Mouse (Mus musculus): Measurements from ENCODE around the gene Bcl6b. TPM values are rescaled to one million over a fixed set of nuclear protein-coding genes. Genes with fewer than 3 reads are reported as not detected.

Gene Bcl6b
- polyA plus RNA-seq, 1 experiment from 2014 or later: 4.3 TPM

DNA sequence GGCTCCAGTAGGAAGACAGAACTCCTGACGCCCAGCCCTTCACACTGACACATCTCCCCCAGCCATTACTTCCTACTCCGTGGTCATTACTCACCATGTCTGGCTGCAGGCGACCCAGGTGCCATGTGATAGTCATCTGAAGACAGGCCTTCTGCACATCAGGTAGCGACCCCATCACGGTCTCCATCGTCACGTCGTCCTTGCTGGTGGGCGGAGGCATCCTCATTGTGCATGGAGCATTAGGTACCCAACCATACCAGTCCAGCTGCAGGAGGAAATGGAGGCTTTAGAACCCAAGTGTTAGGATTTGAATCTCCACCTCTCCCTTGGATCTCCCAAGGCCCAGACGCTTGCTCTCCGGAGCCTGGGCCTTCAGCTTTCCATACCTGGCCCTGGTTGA is 13.0 kb upstream of the Bcl6b start:
- no peak overlapping the region for H3K4me2 ChIP-seq
- H3K4me1 ChIP-seq: peaks cover 19% of the 10 kb centered on the region
- 72% methylated on average over 11 of the region's 11 CpGs for whole genome bisulfite sequencing
- H3K27ac ChIP-seq: no peak overlapping the region
- ATAC-seq: no peak
- H3K36me3 ChIP-seq (ENCODE audit: poor library complexity, severe bottlenecking): no peaks in the 10 kb centered on the region
- H3K27me3 ChIP-seq: peaks cover 15% of the 10 kb centered on the region; the same call in 1 of the 2 replicates
- no peak overlapping the region for H3K4me3 ChIP-seq
- no peak overlapping the region for H3K9ac ChIP-seq
- H3K9me3 ChIP-seq (replicated peaks): no peaks in the 10 kb centered on the region

DNA sequence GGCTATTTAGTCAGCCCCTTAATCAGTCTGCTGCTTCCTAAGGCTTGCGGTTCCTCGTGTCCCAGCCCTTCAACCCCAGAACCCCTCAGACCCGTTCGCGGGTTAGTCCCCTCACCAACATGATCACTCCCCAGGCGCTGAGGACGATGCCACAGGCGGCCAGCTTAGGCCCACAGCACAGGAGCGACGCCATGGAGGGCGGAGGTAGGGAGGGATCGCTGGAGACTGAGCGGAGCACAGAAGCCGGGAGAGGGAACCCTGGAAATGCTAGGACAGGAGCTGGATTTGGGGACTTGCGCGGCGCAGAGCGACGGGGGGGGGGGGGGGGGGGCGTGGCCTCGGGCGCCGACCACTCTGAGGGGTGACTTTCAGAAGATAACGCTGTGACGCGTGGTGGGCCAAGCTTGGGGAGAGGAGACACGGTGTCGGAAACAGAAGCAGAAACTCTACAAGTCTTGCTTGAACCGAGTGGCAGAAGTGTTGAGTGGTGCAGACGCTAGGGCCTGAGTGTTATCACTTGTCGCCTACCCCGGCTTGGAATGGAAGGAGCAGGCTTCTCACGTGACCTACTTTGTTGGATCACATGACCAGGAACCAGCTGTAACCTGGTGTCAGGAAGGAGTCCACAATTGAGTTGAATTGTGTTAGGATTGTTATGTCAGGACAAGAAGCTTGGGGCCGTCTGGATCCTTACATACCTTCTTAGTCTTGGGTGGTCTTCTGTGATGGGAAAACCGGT is 10.1 kb upstream of the Bcl6b start, which contains the start of the genes Gm21988 and Rnasek:
TSS of gene Gm21988 (minus strand) at position 290 of the 739 bp plus-strand sequence.
TSS of gene Rnasek (minus strand) at position 302 of the 739 bp plus-strand sequence.
- ATAC-seq: peak; percentile 59
- H3K36me3 ChIP-seq (ENCODE audit: poor library complexity, severe bottlenecking): peaks cover 14% of the 10 kb centered on the region
- peak within 1 kb of the TSS; percentile 84 for H3K27ac ChIP-seq
- H3K4me2 ChIP-seq: peak within 1 kb of the TSS; percentile 99
- peaks cover 32% of the 10 kb centered on the region for H3K4me1 ChIP-seq
- H3K4me3 ChIP-seq: peak within 1 kb of the TSS; percentile 94
- under 1% methylated on average over 27 of the region's 35 CpGs for WGBS
- peak within 1 kb of the TSS; percentile 91 for H3K9ac ChIP-seq
- 0 out of 2 replicates have a peak, but pooled peaks cover 5% of the 10 kb centered on the region for H3K27me3 ChIP-seq
- no peaks in the 10 kb centered on the region for H3K9me3 ChIP-seq (replicated peaks)

DNA sequence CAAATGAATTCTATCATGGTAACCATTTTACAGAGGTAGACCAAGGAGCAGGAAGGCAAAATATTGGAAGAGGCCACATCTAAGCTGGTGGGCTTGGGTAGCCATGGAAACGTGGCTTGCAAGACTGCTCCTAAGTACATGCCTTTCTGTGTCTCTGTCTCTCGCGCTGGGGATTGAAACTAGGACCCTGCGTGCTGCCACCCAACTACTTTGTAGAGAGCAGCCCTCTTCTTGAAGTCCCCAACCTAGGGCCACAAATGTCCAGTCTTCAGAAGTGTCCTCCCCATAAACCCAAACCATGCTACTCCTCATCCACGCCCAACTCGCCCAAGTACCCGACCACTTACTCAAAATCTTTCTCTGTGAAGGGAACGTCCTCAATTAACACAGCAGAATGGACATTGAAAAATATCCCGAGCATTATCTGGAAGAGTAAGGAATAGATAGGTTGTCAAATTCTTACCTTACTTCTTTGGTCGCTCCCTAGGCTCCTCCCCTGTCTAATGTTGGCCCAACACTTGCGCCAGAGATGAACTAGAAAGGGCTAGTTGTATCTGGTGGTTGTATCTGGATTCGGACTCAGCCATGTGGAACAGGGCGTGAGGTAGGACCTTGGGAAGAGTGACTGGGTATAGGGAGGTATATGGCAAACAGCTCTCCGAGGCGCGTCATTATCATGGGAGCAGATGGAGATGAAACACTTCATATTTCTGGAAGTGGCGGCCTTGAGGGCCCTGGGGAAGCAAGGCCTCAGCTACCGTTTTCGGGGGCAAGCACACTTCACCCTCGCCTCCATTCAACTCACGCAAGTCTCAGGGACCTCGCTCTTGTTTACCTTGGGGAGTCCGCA is 9.2 kb upstream of the Bcl6b start:
- Histone ChIP-seq H3K9ac (peak overlapping the region; percentile 91), H3K4me3 (peak overlapping the region; percentile 94), H3K4me2 (peak overlapping the region; percentile 99), H3K36me3 (ENCODE audit: poor library complexity, severe bottlenecking) (peaks cover 20% of the 10 kb centered on the region), H3K9me3 (replicated peaks) (no peaks in the 10 kb centered on the region), H3K4me1 (peaks cover 32% of the 10 kb centered on the region), H3K27me3 (no peaks in the 10 kb centered on the region), H3K27ac (peak overlapping the region; percentile 84)
- ATAC-seq: no peak
- WGBS: 14% methylated on average over 23 of the region's 23 CpGs

DNA sequence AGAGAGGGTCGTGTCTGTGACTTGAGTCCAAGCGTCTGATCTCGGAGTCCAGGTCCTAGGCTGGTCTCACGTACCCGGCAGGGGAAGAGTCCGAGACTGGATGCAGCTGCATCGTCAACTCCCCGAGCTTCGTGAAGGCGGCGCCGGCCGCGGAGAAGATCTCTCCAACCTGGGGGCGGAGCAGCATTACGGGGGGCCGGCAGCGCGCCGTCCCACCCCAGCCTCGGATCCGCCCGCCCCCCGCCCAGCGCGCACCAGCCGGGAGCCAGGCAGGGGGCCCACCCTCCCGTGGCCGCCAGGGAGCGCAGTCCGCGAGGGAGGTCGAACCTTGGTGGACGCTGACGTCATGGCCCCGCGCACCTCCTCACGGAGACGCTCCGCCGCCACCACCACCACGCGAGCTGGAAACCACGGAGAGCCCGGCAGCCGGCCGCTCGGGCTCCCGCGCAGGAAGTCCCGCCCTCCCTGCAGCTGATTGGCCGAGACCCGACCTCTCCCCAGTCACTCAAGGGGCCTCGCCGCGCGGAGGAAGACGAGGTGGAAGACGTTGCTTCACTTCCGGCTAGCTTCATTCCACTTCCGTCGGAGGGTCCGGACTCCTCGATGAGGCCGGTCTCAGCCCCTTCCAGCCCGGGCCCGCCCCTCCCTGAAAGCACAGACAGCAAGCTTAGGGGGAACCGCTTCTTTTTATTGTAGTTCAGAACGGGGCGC is 8.0 kb upstream of the Bcl6b start, which contains the start of gene 0610010K14Rik:
TSS of gene 0610010K14Rik (minus strand) at position 458 of the 711 bp plus-strand sequence.
- Histone ChIP-seq H3K4me2 (peak within 1 kb of the TSS; percentile 99), H3K4me1 (peaks cover 38% of the 10 kb centered on the region)
- under 1% methylated on average over 65 of the region's 70 CpGs for WGBS

DNA sequence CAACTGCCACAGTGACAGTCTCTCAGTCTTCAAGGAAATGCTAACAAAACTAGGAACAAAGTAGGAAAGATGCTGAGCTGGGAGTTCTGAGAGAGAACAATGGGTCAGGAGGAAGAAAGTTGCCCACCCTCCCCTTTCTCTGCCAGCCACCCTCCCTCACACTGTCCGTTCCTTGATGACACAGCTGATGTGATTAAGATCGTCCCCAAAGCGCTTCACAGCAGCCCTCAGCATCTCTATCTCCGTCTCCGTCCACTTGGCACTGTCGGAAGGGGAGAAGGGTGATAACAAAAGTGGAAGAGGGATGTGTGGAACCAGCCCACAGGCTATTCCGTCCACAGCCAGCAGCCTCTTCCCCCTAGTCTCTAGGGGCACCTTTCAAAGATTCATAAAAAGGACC is 7.1 kb upstream of the Bcl6b start:
- Histone ChIP-seq H3K27ac (peak overlapping the region; percentile 89), H3K27me3 (no peaks in the 10 kb centered on the region), H3K9ac (peak overlapping the region; percentile 80), H3K4me3 (peak overlapping the region; percentile 94), H3K4me1 (peaks cover 42% of the 10 kb centered on the region), H3K9me3 (replicated peaks) (no peaks in the 10 kb centered on the region), H3K4me2 (peak overlapping the region; percentile 99), H3K36me3 (ENCODE audit: poor library complexity, severe bottlenecking) (peaks cover 20% of the 10 kb centered on the region)
- 35% methylated on average over 7 of the region's 7 CpGs for WGBS
- no peak for ATAC-seq

More for the DNA sequence above, 8.0 kb upstream of the Bcl6b start, which contains the start of gene 0610010K14Rik:
- H3K36me3 ChIP-seq (ENCODE audit: poor library complexity, severe bottlenecking): peaks cover 20% of the 10 kb centered on the region
- peak within 1 kb of the TSS; percentile 94 for H3K4me3 ChIP-seq
- H3K27me3 ChIP-seq: no peaks in the 10 kb centered on the region
- peak within 1 kb of the TSS; percentile 89 for H3K27ac ChIP-seq
- ATAC-seq: peak; percentile 95
- peak within 1 kb of the TSS; percentile 91 for H3K9ac ChIP-seq
- H3K9me3 ChIP-seq (replicated peaks): no peaks in the 10 kb centered on the region

DNA sequence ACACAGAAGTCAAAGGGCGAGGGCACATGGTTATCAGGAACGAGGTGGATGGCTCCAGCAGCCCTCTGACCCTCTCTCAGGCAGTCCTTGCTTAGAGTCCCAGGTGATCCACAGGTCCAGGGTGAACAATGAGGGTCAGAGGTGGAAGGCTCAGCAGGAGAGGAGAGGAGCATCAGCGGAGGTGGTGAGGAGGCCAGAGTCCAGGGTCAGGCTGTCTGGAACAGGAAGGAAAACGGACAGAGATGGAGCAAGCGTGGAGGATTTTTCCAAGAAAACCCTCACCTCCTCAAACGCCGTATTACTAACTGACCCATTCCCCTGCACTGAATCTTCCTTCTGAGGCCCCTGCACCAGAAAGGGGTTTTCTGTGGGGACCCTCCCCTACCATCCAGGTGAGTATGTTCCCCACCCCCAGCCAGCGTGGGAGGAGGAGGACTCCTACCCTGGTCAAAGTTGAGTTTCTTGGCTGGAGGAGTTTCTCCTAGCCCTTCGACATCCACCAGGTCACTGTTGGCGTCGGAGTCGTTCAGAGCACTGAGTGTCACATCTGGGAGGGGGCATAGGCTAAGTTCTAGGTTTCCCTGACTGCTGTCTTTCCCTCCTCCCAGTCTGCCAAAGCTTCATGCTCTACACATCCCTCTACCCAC is 5.8 kb upstream of the Bcl6b start:
- no peak for ATAC-seq
- Histone ChIP-seq H3K9me3 (replicated peaks) (no peaks in the 10 kb centered on the region), H3K36me3 (ENCODE audit: poor library complexity, severe bottlenecking) (peaks cover 20% of the 10 kb centered on the region), H3K27me3 (peaks cover 7% of the 10 kb centered on the region; the same call in 1 of the 2 replicates), H3K4me1 (peaks cover 38% of the 10 kb centered on the region), H3K9ac (no peak overlapping the region), H3K4me3 (no peak overlapping the region), H3K4me2 (no peak overlapping the region), H3K27ac (no peak overlapping the region)
- WGBS: 92% methylated on average over 12 of the region's 12 CpGs

DNA sequence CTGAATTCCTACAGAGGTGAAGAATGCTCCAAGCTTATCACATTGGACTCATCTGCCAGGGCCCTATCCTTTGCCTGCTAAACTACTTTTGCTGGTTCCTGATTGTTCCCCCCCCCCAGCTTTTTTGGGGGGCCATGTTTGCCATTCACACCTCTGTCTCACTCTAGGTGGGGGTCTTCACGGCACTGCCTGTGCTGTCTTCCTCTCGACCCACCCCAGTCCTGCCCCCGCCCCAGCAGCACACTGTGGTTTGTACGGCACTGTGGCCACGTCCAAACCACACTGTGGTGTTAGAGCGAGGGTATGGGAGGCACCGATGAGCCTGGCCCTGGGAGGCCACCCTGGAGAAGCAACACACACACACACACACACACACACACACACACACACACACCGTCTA is 4.9 kb upstream of the Bcl6b start:
- no peak overlapping the region for H3K9ac ChIP-seq
- H3K36me3 ChIP-seq (ENCODE audit: poor library complexity, severe bottlenecking): peaks cover 20% of the 10 kb centered on the region
- H3K9me3 ChIP-seq (replicated peaks): no peaks in the 10 kb centered on the region
- WGBS: 93% methylated on average over 8 of the region's 8 CpGs
- no peak for ATAC-seq
- H3K27ac ChIP-seq: no peak overlapping the region
- no peak overlapping the region for H3K4me2 ChIP-seq
- H3K4me1 ChIP-seq: peaks cover 42% of the 10 kb centered on the region
- peaks cover 16% of the 10 kb centered on the region for H3K27me3 ChIP-seq
- no peak overlapping the region for H3K4me3 ChIP-seq

DNA sequence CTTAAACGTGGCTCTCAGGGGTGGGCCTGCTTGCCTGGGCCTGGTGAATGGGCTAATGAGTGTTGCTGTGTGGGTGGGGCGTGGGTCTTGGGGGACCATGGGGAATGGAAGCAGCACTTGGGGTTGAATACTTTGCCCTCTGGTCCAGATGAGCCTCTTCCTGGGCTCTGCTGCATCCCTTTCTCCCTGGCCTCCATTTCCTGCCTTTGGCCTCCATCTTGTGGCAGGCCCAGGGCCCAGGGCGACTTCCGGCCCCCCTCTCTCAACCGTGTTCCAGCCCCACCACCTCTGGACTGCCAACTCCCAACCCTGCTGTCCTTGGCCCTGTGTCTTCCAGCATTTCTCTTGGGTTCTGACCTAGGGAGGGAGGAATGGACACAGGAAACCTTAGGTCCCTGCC is 4.4 kb upstream of the Bcl6b start:
- ATAC-seq: no peak
- H3K4me1 ChIP-seq: peaks cover 44% of the 10 kb centered on the region
- 50% methylated on average over 5 of the region's 5 CpGs for WGBS

DNA sequence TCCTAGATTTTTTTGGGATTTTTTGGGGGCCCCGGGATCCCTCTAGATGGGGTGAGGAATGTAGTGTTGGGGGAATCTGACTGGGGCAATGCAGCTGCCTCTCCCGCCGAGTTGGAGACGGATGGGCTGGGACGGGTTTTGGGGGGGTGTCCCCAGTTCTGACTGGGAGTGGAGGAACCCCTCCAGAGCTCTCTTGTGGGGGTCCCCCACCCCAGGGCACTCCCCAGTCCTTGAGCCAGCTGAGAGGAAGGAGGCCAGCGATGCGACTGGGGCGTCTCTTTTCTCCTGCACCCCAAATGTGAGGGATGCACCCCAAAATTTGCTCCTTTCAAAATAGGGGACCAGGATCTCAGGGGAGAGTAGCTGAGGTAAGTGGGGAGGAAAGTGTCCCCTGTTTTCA is 3.4 kb upstream of the Bcl6b start:
- 33% methylated on average over 8 of the region's 8 CpGs for WGBS
- Histone ChIP-seq H3K4me2 (peak overlapping the region; percentile 60), H3K9ac (peak overlapping the region; percentile 65), H3K27me3 (peaks cover 31% of the 10 kb centered on the region), H3K27ac (no peak overlapping the region), H3K4me3 (peak overlapping the region; percentile 31; the same call in 1 of the 2 replicates), H3K9me3 (replicated peaks) (no peaks in the 10 kb centered on the region), H3K4me1 (peaks cover 44% of the 10 kb centered on the region), H3K36me3 (ENCODE audit: poor library complexity, severe bottlenecking) (peaks cover 20% of the 10 kb centered on the region)
- no peak for ATAC-seq

More for the DNA sequence above, 4.4 kb upstream of the Bcl6b start:
- Histone ChIP-seq H3K4me3 (no peak overlapping the region), H3K9me3 (replicated peaks) (no peaks in the 10 kb centered on the region), H3K9ac (no peak overlapping the region), H3K36me3 (ENCODE audit: poor library complexity, severe bottlenecking) (peaks cover 20% of the 10 kb centered on the region), H3K27me3 (peaks cover 20% of the 10 kb centered on the region), H3K4me2 (no peak overlapping the region), H3K27ac (no peak overlapping the region)

DNA sequence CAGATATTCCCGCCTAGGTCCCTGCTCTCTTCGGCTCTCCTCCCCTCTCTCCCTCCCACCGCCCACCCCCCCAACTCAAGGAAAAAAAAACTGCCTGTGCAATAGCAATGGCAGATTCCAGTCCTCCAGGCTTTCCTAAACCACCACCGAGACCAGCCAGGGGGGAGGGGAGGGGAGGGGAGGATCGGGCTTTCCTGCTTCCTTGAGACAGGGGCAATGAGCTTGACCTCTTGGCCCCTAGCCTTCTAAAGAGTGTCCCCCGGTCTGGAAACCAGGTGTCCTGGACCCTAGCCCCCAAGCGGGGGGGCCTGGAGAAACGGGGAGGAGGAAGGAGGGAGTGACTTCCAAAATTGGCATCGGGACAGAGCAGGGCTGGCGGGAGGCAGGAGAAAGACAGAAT is 2.9 kb upstream of the Bcl6b start:
- 9% methylated on average over 10 of the region's 10 CpGs for WGBS
- ATAC-seq: no peak
- Histone ChIP-seq H3K9me3 (replicated peaks) (no peaks in the 10 kb centered on the region), H3K4me2 (peak overlapping the region; percentile 60), H3K27ac (no peak overlapping the region), H3K4me3 (peak overlapping the region; percentile 31), H3K27me3 (peaks cover 35% of the 10 kb centered on the region), H3K4me1 (peaks cover 48% of the 10 kb centered on the region), H3K9ac (peak overlapping the region; percentile 65), H3K36me3 (ENCODE audit: poor library complexity, severe bottlenecking) (peaks cover 20% of the 10 kb centered on the region)

DNA sequence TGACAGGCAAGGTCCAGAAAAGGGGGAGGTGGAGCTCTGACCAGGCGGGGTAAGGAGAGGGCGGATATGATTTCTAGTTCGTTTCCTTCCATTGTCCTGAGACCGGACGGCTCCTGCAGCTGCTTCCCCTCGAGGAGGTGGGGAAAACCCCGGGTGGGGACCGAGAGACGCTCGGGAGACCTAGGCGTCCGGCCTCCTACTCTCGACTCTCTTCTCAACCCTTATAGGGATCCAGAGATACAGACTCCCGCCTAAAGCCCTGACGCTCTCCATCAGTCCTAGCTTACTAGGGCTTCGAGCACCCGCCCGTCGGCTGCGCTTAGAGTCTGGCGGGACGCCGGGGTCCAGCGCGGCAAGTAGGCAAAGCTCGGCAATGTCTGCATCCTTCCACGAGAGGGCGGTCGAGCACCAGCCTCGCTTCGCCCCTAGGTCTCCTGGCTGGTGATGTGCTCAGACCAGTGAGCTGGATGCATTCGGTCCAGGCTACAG is 685 bp upstream of the Bcl6b start:
- WGBS: 2% methylated on average over 32 of the region's 32 CpGs
- H3K4me3 ChIP-seq: peak overlapping the region; percentile 13
- peaks cover 52% of the 10 kb centered on the region for H3K4me1 ChIP-seq
- ATAC-seq: peak; percentile 31; the same call in 1 of the 2 replicates
- H3K9me3 ChIP-seq (replicated peaks): no peaks in the 10 kb centered on the region
- peaks cover 58% of the 10 kb centered on the region for H3K27me3 ChIP-seq
- no peak overlapping the region for H3K9ac ChIP-seq
- H3K36me3 ChIP-seq (ENCODE audit: poor library complexity, severe bottlenecking): peaks cover 12% of the 10 kb centered on the region
- peak overlapping the region; percentile 54 for H3K4me2 ChIP-seq
- no peak overlapping the region for H3K27ac ChIP-seq

All from forebrain, embryonic 13.5 days (tissue).